Mouse (Mus musculus) large intestine, adult 2 months (tissue): ENCODE measurements around the gene Pga5. TPM values are rescaled to one million over a fixed set of nuclear protein-coding genes. Genes with fewer than 3 reads are reported as not detected.

ENCODE experiments used
- polyA plus RNA-seq: library from polyadenylated mRNA; depleted of rRNA; stranded (reverse); fragments of >200 nt; gene quantifications from 2 replicates; pipeline ENCODE4 v1.2.3, GENCODE M21; 2012; rRNA removed

Pga5 gene
- polyA plus RNA-seq, 1 experiment = 0.09 TPM

Other genes starting within 250 kb of the Pga5 start
- gene Lrrc10b, start 220.6 kb downstream of the Pga5 start, polyA plus RNA-seq = 3.0 and 3.1 TPM in 2 replicates
- gene Ppp1r32, start 195.1 kb downstream of the Pga5 start, polyA plus RNA-seq = 0.48 and 0.93 TPM in 2 replicates
- 22.9 and 34.4 TPM in 2 replicates for gene Cpsf7, start 152.8 kb downstream of the Pga5 start, polyA plus RNA-seq
- gene Sdhaf2, start 151.9 kb downstream of the Pga5 start, polyA plus RNA-seq = 29.4 and 33.3 TPM in 2 replicates
- 12.3 and 13.8 TPM in 2 replicates for gene Tmem216, start 121.8 kb downstream of the Pga5 start, polyA plus RNA-seq
- gene Cyb561a3, start 100.9 kb downstream of the Pga5 start, polyA plus RNA-seq = 40.4 and 43.2 TPM in 2 replicates
- gene Tmem138, start 100.7 kb downstream of the Pga5 start, polyA plus RNA-seq = 8.0 and 8.8 TPM in 2 replicates
- 93.2 and 120 TPM in 2 replicates for gene Ddb1, start 72.7 kb downstream of the Pga5 start, polyA plus RNA-seq
- 115 and 227 TPM in 2 replicates for gene Tkfc, start 72.4 kb downstream of the Pga5 start, polyA plus RNA-seq
- gene Vwce, start 43.9 kb downstream of the Pga5 start, polyA plus RNA-seq = 1.3 and 6.0 TPM in 2 replicates
- gene Vps37c, start 10.7 kb upstream of the Pga5 start, polyA plus RNA-seq = 24.7 and 26.6 TPM in 2 replicates
- gene Cd5, start 60.9 kb upstream of the Pga5 start, polyA plus RNA-seq = 4.1 and 4.8 TPM in 2 replicates
- 5.6 and 7.3 TPM in 2 replicates for gene Cd6, start 152.0 kb upstream of the Pga5 start, polyA plus RNA-seq
- gene Slc15a3, start 161.7 kb upstream of the Pga5 start, polyA plus RNA-seq = 10.1 and 14.6 TPM in 2 replicates
- gene Tmem132a, start 191.9 kb upstream of the Pga5 start, polyA plus RNA-seq = 5.3 and 5.7 TPM in 2 replicates
- 41.7 and 49.4 TPM in 2 replicates for gene Tmem109, start 203.9 kb upstream of the Pga5 start, polyA plus RNA-seq
- 174 and 229 TPM in 2 replicates for gene Prpf19, start 217.2 kb upstream of the Pga5 start, polyA plus RNA-seq
- 0.30 and 0.35 TPM in 2 replicates for gene Zp1, start 242.6 kb upstream of the Pga5 start, polyA plus RNA-seq